Mouse (Mus musculus): ENCODE results near the gene Ltn1. TPM values are rescaled to one million over a fixed set of nuclear protein-coding genes. Genes with fewer than 3 reads are reported as not detected.
A peak's percentile ranks its signal among the peaks of the same experiment; 100 is the strongest.

The Ltn1 gene
- polyA plus RNA-seq, 1 experiment: 3.4 TPM

DNA sequence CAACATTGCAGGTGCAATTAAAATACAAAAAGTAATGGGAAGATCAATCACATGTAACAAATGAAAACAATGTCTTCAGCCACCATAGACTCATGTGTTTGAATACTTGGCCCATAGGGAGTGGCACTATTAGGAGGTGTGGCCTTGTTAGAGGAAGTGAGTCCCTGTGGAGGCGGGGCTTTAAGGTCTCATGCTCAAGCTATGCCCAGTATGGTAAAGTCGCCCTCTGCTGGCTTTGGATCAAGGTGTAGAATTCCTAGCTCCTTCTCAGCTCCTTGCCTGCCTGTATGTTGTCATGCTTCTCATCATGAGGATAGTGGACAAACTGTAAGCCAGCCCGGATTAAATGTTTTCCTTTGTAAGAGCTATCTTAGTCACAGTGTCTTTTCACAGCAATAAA lies 27.4 kb downstream of the Ltn1 start:
- Histone ChIP-seq H3K27ac (ENCODE audit: insufficient read depth, low read length) (no peak overlapping the region), H3K4me3 (ENCODE audit: extremely low read depth, insufficient read depth, insufficient read length) (no peak overlapping the region), H3K4me1 (ENCODE audit: control insufficient read depth, insufficient read depth, insufficient read length) (no peaks in the 10 kb centered on the region), H3K36me3 (ENCODE audit: control insufficient read depth, insufficient read depth, low read length) (peaks cover 40% of the 10 kb centered on the region), H3K27me3 (ENCODE audit: control insufficient read depth, insufficient read depth, low read length) (no peaks in the 10 kb centered on the region)
- whole genome bisulfite sequencing: 89% methylated on average over 3 of the region's 3 CpGs
- TF ChIP-seq CTCF (IDR thresholded peaks at IDR 0.05; ENCODE audit: extremely low read depth, insufficient read depth, insufficient read length, insufficient replicate concordance) (no peak), POLR2A (IDR thresholded peaks at IDR 0.05; ENCODE audit: low read depth, low read length) (no peak)
- DNase-seq (ENCODE audit: low read depth in 1 of 2, low spot score in 2 of 2): peak; percentile 12 to 19

DNA sequence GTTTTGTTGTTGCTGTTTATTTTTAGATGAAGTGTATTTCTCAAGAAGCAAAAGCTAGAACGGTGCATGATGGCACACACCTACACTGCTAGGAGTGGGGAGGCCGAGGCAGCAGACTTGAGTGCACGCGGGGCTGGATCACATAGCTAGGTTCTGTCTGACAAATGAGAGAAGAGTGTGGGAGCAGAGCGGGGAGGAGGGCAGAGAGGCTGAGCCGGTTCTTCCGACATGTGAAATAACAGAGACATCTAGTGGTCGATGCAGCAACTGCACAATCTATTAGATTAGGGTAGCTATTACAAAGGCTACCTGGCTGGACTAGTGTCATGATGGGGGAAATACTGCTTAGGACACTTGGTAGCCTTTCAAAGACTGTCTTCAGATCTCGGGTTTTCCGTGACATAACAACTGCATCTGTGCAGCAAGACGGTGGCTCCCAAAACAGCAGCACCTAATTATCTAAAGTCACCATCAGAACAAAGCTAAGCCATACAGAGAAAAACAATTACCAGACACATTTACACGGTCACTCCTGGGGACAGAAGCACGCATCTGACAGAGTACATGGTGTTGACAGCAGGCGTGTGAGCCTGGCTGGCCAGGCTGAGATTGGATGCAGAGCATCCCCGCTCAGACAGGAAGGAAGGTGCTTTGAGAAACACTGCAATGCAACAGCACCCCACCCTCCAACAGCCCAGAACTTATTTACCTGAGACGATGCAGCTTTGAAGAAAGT lies 38.4 kb downstream of the Ltn1 start:
- TF ChIP-seq CTCF (IDR thresholded peaks at IDR 0.05; ENCODE audit: extremely low read depth, insufficient read depth, insufficient read length, insufficient replicate concordance): peak; percentile 54; the same call in 1 of the 2 replicates
- TF ChIP-seq POLR2A (IDR thresholded peaks at IDR 0.05; ENCODE audit: low read depth, low read length): no peak
- no peak overlapping the region for H3K27ac ChIP-seq (ENCODE audit: insufficient read depth, low read length)
- 55% methylated on average over 16 of the region's 16 CpGs for WGBS
- peaks cover 25% of the 10 kb centered on the region for H3K36me3 ChIP-seq (ENCODE audit: control insufficient read depth, insufficient read depth, low read length)
- H3K4me3 ChIP-seq (ENCODE audit: extremely low read depth, insufficient read depth, insufficient read length): no peak overlapping the region
- H3K4me1 ChIP-seq (ENCODE audit: control insufficient read depth, insufficient read depth, insufficient read length): no peaks in the 10 kb centered on the region
- DNase-seq (ENCODE audit: low read depth in 1 of 2, low spot score in 2 of 2): peak; percentile 3 to 39
- H3K27me3 ChIP-seq (ENCODE audit: control insufficient read depth, insufficient read depth, low read length): no peaks in the 10 kb centered on the region

DNA sequence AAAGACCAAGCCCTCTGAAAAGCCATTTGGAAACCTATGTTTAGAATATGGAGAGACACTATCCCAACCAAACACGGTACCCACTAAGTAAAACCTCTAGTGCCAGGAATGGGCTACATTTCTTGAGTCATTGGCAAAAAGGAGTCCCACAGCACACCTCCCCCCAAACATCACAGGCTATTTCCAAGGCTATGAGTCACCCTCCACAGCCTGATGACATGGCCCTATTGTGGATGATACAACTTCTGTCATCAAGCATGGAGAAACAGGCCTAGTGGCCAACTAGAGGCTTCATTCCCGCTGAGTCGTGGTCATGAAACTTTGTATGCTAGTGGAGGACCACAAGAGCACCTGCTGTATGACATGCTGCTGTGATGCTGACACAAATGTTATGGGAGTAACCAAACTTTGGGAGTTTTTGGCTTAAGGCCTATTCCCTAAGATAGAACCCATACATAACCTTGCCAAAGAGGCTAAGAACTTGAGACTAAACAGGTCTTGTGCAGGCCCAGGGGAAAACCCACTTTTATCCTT lies 44.9 kb downstream of the Ltn1 start:
- H3K27ac ChIP-seq (ENCODE audit: insufficient read depth, low read length): no peak overlapping the region
- H3K36me3 ChIP-seq (ENCODE audit: control insufficient read depth, insufficient read depth, low read length): peaks cover 16% of the 10 kb centered on the region
- WGBS: 94% methylated on average over 3 of the region's 3 CpGs
- no peak overlapping the region for H3K4me3 ChIP-seq (ENCODE audit: extremely low read depth, insufficient read depth, insufficient read length)
- DNase-seq (ENCODE audit: low read depth in 1 of 2, low spot score in 2 of 2): no peak
- TF ChIP-seq POLR2A (IDR thresholded peaks at IDR 0.05; ENCODE audit: low read depth, low read length) (no peak), CTCF (IDR thresholded peaks at IDR 0.05; ENCODE audit: extremely low read depth, insufficient read depth, insufficient read length, insufficient replicate concordance) (no peak)
- no peaks in the 10 kb centered on the region for H3K4me1 ChIP-seq (ENCODE audit: control insufficient read depth, insufficient read depth, insufficient read length)
- no peaks in the 10 kb centered on the region for H3K27me3 ChIP-seq (ENCODE audit: control insufficient read depth, insufficient read depth, low read length)

DNA sequence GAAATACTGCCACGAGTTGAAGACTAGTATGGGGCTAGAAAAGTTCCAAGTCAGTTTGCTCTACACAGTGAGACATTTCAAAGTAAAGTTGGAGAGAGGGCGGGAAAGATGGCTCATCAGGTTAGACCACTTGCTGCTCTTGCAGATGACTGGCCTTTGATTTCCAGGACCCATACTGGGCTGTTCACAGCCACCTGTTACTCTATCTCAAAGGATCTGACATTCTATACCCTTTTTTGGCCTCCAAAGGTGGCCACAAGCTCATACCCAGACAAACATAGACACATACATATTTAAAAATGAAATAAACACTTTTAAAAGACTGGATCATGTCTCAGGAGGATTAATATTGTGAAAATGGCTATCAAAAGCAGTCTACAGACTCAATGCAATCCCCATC lies 48.0 kb downstream of the Ltn1 start:
- no peak for DNase-seq (ENCODE audit: low read depth in 1 of 2, low spot score in 2 of 2)
- no peak overlapping the region for H3K27ac ChIP-seq (ENCODE audit: insufficient read depth, low read length)
- TF ChIP-seq CTCF (IDR thresholded peaks at IDR 0.05; ENCODE audit: extremely low read depth, insufficient read depth, insufficient read length, insufficient replicate concordance): no peak
- no peak for TF ChIP-seq POLR2A (IDR thresholded peaks at IDR 0.05; ENCODE audit: low read depth, low read length)
- 92% methylated on average over 2 of the region's 2 CpGs for WGBS
- H3K4me1 ChIP-seq (ENCODE audit: control insufficient read depth, insufficient read depth, insufficient read length): no peaks in the 10 kb centered on the region
- H3K36me3 ChIP-seq (ENCODE audit: control insufficient read depth, insufficient read depth, low read length): peaks cover 32% of the 10 kb centered on the region
- H3K4me3 ChIP-seq (ENCODE audit: extremely low read depth, insufficient read depth, insufficient read length): no peak overlapping the region
- H3K27me3 ChIP-seq (ENCODE audit: control insufficient read depth, insufficient read depth, low read length): no peaks in the 10 kb centered on the region

DNA sequence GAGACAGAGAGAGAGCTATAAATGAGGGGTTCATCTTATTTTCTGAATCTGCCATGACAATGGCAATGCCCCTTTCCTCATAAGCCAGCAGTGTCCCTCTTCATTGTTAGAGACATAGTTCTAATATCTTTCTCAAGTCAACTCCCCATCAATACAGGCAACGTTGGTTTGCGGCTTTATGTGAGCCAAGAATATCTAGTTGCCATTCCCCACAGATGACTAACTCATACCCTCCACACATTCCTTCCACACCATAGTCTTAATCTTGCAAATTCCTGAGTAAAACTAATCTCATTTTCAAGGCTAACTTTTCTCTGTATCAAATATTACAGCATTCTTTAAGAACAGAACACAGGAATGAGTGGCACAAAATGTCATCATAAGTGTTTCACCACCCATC lies 49.4 kb downstream of the Ltn1 start:
- Histone ChIP-seq H3K36me3 (ENCODE audit: control insufficient read depth, insufficient read depth, low read length) (peaks cover 34% of the 10 kb centered on the region), H3K4me1 (ENCODE audit: control insufficient read depth, insufficient read depth, insufficient read length) (no peaks in the 10 kb centered on the region), H3K27ac (ENCODE audit: insufficient read depth, low read length) (no peak overlapping the region), H3K27me3 (ENCODE audit: control insufficient read depth, insufficient read depth, low read length) (no peaks in the 10 kb centered on the region), H3K4me3 (ENCODE audit: extremely low read depth, insufficient read depth, insufficient read length) (no peak overlapping the region)
- no peak for TF ChIP-seq POLR2A (IDR thresholded peaks at IDR 0.05; ENCODE audit: low read depth, low read length)
- no peak for TF ChIP-seq CTCF (IDR thresholded peaks at IDR 0.05; ENCODE audit: extremely low read depth, insufficient read depth, insufficient read length, insufficient replicate concordance)
- 96% methylated on average over 2 of the region's 2 CpGs for WGBS
- DNase-seq (ENCODE audit: low read depth in 1 of 2, low spot score in 2 of 2): no peak

DNA sequence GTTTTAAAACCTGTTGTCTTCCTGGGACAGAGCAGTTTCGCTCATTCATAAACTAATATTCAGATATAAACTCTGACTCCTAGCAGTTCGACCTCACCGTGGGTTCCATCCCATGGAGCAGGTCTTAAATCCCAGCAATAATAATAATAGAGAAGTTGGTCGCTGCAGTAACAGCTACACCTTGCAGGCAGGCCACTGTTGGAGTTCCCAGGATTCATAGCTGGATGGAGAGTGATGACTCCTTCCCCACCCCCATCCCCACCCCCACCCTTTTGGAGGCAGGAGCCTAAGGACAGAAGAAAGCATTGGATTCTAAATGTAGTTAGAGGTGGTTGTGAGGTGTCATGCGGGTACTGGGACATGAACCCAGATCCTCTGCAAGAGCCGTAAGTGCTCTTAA lies 66.0 kb downstream of the Ltn1 start:
- TF ChIP-seq POLR2A (IDR thresholded peaks at IDR 0.05; ENCODE audit: low read depth, low read length) (no peak), CTCF (IDR thresholded peaks at IDR 0.05; ENCODE audit: extremely low read depth, insufficient read depth, insufficient read length, insufficient replicate concordance) (no peak)
- no peaks in the 10 kb centered on the region for H3K27me3 ChIP-seq (ENCODE audit: control insufficient read depth, insufficient read depth, low read length)
- no peak overlapping the region for H3K27ac ChIP-seq (ENCODE audit: insufficient read depth, low read length)
- no peaks in the 10 kb centered on the region for H3K4me1 ChIP-seq (ENCODE audit: control insufficient read depth, insufficient read depth, insufficient read length)
- peaks cover 30% of the 10 kb centered on the region for H3K36me3 ChIP-seq (ENCODE audit: control insufficient read depth, insufficient read depth, low read length)
- no peak for DNase-seq (ENCODE audit: low read depth in 1 of 2, low spot score in 2 of 2)
- H3K4me3 ChIP-seq (ENCODE audit: extremely low read depth, insufficient read depth, insufficient read length): no peak overlapping the region
- 96% methylated on average over 6 of the region's 6 CpGs for WGBS

DNA sequence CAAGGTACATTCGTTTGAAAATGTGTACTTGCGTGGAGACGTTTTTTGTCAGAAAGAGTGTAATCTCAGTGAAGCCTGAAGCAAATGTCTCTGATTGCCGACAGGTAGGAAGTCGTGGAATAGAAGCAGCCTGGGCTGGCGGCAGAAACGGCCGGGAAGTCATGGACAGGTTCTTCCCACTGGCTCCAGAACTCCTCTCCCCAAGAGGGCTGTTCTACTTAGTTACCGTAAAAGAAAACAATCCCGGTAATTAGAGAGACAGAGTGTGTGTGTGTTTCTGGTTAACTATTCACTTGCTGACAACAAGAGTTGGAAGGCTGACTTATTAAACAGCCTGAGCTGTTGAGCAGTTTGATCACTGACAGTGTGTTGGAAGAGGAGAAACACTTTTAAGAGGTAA lies 66.4 kb downstream of the Ltn1 start:
- Histone ChIP-seq H3K27ac (ENCODE audit: insufficient read depth, low read length) (no peak overlapping the region), H3K4me1 (ENCODE audit: control insufficient read depth, insufficient read depth, insufficient read length) (no peaks in the 10 kb centered on the region), H3K27me3 (ENCODE audit: control insufficient read depth, insufficient read depth, low read length) (no peaks in the 10 kb centered on the region), H3K36me3 (ENCODE audit: control insufficient read depth, insufficient read depth, low read length) (peaks cover 30% of the 10 kb centered on the region), H3K4me3 (ENCODE audit: extremely low read depth, insufficient read depth, insufficient read length) (no peak overlapping the region)
- DNase-seq (ENCODE audit: low read depth in 1 of 2, low spot score in 2 of 2): no peak
- TF ChIP-seq CTCF (IDR thresholded peaks at IDR 0.05; ENCODE audit: extremely low read depth, insufficient read depth, insufficient read length, insufficient replicate concordance): no peak
- TF ChIP-seq POLR2A (IDR thresholded peaks at IDR 0.05; ENCODE audit: low read depth, low read length): no peak
- 91% methylated on average over 10 of the region's 10 CpGs for WGBS

Measured in spleen, adult 2 months (tissue).